Mouse (Mus musculus) adipocyte (in vitro differentiated cells): ENCODE measurements around the gene Tmem158.

Experiments used
- DNase-seq: peaks from one replicate; pipeline ENCODE4 v3.0.0-alpha.2; 2016; ENCODE audit warnings: low spot score

Gene Tmem158

DNA sequence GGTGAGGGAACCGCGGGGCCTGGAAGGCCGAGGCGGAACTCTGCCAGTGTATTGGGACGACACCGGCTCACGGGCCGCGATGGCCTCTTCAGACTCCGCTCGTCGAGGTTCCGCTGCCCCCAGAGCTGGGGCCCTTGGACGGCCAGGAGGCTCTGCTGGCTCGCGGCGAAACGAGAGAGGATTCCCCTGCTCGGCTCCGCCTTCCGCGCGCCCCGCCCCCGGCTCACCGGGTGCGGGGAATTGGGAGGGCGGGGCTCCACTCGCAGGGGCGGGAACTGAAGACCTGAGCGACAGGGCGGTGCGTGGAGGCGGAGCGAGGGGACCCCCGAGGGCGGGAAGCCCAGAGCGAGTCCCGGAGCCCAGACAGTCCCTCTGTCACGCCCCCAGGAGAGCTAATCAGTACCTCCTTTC, at the start of gene Tmem158:
TSS of gene Tmem158 (minus strand) at position 154 of the 411 bp plus-strand sequence.
- no peak for DNase-seq

GRCm38 (mm10) chr9:123309685-123310365, 49.3 kb upstream of the Tmem158 start:
- no peak for DNase-seq

- DNase-seq: peak; percentile 8
Measured at GRCm38 (mm10) chr9:123309073-123309472, 48.5 kb upstream of the Tmem158 start.

DNA sequence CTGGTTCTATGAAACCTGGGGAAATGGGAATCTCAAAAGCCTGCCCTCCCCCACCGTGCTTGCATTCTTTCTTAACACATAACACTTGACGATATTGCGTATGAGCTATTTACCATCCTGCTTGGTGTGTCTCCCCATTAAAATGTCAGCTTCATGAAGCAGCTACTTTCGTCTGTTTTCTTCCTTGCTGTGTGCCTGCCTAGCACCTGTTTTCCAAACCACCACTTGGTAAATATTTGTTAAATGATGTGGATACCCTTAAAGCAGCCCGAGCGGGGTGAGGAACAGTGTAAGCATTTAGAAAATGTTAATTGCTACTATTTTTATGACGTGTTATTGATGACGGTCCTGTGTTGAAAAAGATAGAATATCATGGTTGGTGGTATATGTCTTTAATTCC, 44.4 kb upstream of the Tmem158 start:
- DNase-seq: no peak

- DNase-seq: no peak
Measured at GRCm38 (mm10) chr9:123303952-123304351, 43.4 kb upstream of the Tmem158 start.

DNA sequence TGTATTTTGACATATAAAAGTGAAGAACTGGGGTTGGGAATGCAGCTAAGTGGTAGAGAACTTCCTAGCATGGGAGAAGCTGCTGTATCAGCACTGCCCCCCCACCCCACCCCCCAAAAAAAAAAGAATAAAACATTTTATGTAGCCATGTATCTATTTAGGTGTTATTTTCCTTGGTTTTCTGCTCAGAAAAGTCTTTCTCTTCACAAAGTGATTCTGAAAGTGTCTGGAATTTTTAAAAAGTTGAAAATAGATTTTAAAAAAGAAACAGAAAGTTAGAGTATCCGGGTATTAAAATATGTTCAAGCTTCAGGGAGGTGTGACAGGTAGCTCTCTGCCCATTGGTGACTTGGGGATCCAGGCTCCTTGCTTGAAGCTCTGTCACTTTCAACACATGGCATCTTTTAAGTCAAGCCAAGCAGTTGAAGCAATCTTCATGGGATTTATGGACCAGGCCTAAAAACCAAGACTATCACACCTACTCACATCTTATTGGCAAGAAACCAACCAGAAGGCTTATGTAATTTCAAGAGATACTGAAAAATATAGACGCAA, 42.3 kb upstream of the Tmem158 start:
- DNase-seq: no peak

DNA sequence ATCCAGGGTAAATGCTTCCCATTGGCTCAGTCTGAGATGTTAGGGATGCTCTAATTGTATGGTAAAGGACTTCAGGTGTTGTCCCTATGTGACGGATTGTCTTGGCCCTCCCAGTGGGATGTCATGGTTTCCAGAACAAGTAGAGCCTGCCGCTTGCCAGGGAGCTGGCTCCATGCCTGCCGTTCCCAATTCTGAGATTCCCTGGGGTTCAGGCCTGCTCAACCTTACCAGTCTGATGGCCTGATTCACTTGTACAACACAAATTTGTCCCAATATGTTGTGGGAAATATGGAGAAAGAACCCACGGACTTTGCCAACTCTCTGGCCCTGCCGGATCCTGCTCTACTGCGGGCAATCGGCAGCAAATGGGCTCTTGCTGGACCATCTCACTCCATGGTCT, 37.3 kb upstream of the Tmem158 start:
- DNase-seq: no peak

DNA sequence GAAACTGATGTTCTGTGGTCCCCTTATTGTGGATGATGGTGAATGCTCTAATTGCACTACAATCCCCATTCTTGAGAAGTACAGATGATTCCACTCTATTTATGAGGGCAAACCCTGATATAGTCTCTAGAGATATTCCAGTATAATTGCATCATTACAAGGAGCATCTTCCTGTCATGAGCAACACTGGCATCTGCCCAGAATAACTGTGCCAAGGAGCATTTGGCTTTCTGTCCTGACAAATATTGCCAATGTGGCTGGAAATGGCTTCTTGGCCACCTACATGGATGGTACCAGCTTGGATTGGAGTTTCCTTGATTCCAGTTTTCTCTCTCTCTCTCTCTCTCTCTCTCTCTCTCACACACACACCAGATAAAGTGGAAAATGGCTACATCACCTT, 35.7 kb upstream of the Tmem158 start:
- peak; percentile 74 for DNase-seq

DNA sequence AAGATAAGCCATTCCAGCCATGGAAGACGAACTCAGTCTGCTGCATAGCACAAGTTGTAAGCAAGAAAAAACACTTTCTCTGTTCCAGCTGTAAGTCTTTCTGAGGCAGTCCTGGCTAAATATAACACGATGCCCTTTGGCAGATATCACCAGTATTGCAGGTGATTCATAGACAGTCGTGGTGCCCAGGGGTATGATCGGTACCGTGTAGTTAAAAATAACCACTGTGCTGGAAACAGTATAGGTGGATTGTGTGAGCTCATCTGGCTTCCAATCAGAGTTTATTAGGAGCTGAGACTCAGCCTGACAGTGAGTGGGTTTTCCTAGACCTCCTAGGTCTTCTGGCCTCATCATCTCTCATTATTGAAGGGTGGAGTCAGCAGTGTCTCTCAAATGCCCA, 34.0 kb upstream of the Tmem158 start:
- no peak for DNase-seq

DNA sequence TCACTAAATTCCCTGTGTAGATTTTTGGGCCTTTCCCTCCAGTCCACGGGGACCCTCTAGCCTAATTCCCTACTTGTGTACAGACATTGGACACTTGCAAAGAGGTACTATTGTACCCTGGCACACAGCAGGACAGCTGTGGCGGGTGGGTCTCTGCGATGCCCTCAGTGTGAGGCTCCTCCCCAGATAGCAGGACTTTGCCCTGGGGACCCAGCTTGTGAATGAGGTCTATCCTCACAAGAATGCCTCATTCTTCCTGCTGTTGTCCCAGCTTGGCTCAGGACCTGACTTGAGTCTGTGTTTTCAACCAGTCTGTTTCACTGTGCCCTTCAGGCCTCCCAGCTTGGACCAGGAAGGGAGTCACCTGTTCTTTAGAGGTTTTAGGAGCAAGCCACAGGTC, 27.8 kb upstream of the Tmem158 start:
- DNase-seq: no peak

DNA sequence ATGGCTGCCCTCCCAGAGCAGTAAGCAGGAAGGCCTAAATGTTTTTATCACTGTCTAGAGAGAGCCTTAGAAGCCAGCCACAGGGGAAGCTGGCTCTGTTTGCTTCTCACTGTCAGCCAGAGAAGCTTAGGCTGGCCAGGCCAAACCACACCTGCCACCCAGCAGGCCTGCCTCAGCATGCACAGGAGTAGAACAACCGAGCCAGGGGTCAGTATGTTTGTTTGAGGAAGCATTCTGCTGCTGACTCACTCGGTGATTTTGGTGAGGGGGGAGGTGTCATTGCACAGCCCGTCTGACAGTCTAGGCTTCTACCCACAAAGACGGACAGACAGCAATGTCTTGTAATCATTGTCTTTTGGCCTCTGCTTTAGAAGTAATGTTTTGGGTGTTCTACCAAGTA, 25.1 kb upstream of the Tmem158 start:
- DNase-seq: no peak

DNA sequence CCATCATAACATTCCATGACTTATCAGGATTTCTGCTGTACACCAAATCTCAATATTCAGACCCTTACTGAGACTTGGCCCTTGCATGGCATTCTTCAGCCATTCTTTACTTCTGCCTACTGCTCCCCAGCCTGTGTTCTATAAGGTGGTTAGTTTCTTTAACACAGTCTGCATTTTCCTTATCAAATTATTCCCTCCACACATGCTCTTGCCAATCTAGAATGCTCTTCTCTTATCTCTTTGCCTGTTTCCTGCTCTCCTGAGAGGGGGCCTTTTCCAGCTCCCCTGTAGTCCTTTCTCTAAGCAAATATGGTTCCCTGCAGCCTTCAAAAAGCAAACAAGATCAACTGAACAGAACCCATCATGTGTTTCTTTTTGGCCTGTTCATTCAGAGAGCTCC, 20.2 kb upstream of the Tmem158 start:
- DNase-seq: no peak

DNA sequence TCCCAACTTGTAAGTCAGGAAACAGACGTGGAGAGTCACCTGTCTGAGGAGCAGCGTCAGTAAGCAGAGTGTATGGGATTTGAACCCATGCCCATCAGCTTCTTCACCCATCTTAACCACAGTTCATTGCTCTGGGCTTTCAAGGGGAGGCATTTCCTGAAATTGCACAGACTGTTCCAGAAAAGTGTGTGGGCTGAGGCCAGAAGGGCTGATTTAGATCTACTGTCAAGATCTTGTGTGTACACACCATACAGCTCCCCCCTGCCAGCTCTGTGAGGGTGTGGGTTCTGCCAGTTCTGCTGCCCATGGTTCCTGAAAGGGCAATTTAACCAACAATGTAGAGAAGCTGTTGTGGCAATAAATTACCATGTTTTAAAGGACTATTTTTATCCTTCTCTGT, 17.4 kb upstream of the Tmem158 start:
- DNase-seq: no peak

GRCm38 (mm10) chr9:123275373-123275772, 14.8 kb upstream of the Tmem158 start:
- no peak for DNase-seq

GRCm38 (mm10) chr9:123274674-123275073, 14.1 kb upstream of the Tmem158 start:
- DNase-seq: no peak

- DNase-seq: no peak
Measured at GRCm38 (mm10) chr9:123273876-123274275, 13.3 kb upstream of the Tmem158 start.

GRCm38 (mm10) chr9:123271552-123271951, 11.0 kb upstream of the Tmem158 start:
- DNase-seq: no peak

GRCm38 (mm10) chr9:123269906-123270558, 9.5 kb upstream of the Tmem158 start:
- no peak for DNase-seq

DNA sequence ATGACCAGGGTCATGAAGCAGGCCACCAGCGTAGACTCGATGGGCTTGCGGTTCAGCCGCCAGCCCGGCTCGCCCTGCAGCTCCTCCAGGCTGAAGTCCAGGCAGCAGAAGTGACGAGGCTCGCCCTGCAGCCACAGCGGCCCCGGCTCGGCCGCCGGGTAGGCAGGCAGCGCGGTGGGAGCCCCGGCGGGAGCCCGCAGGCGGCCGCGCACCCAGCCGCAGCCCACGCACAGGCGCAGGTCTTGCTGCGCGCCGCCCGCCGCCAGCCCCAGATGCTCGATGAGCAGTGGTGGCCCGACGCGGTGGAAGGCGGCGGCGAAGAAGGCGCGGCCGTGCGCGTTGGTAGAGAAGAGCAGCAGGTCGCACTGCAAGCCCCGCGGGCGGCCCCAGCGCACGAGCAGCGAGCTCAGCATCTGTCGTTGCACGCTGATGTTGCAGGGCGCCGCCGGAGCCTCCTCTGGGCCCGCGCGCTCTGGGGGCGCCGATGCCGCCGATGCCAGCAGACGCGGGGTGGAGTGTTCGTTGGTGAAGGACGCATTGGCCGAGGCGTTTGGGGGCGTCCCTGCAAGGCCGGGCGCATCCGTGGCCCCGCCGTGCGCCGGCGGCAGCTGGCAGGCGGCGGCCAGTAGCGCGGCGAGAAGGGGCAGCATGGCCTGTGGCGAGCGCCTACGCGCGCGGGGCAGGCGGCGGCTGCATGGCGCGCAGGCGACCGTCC, 511 bp downstream of the Tmem158 start:
- peak; percentile 59 for DNase-seq

- no peak for DNase-seq
Measured at GRCm38 (mm10) chr9:123259461-123259895, 1.1 kb downstream of the Tmem158 start.

DNA sequence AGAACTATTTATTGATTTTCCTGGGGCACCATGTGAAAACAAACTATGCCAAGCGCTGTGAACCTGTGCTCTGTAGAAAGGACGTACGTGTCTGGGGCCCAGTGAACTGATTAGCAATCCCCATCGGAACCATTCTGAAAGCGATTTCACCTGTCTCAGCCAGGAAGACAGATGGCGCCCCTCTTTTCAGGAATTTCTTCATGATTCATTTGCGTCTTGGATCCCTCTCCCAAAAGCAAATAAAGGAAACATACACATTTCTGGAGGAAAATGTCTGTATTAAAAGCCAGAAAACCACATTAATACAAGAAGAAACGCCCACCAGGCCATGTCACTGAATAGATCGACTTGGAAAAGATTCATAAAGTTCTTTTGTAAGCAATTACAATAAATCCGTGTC, 1.8 kb downstream of the Tmem158 start:
- no peak for DNase-seq

GRCm38 (mm10) chr9:123255736-123256135, 4.8 kb downstream of the Tmem158 start:
- no peak for DNase-seq

DNA sequence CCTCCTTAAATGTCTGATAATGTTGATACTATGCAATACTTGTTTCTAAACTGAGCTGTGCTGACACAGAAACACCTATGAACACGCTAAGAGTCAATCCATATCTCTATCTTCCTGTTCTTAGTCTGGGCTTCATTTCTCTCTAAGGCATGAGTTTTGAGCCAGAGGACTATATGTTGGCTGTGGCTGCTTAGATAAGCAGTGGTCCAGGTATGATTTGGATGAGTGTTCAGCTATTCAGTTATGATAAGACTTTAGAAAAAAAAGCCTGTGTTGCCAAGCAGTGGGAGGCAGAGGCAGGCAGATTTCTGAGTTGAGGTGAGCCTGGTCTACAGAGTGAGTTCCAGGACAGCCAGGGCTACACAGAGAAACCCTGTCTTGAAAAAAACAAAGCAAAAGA, 12.6 kb downstream of the Tmem158 start:
- no peak for DNase-seq
